Comparison of ENCODE assay signal across 8 mouse cellular contexts in genomic region chr16:37813691-37814382, GRCm38 (mm10). TPM values are rescaled to one million over a fixed set of nuclear protein-coding genes. Genes with fewer than 3 reads are reported as not detected.
A peak's percentile ranks its signal among the peaks of the same experiment; 100 is the strongest.
DNase-seq lines count a peak whose midpoint lies in the region; ATAC-seq and TF ChIP-seq lines count a peak whose summit lies in the region.

No protein-coding gene starts in this region.

- intact Hi-C loops in gastrocnemius, adult 2 months (cut with DNase I): loop anchor here (5.0 kb wide), 2 partner anchors 127 to 133 kb away; no protein-coding TSS in a partner anchor

- no peak for ATAC-seq in limb, embryonic 15.5 days (ENCODE audit: insufficient number of reproducible peaks, low FRiP score, low TSS enrichment, low read depth)
- ATAC-seq in stomach, postnatal 0 days (ENCODE audit: low FRiP score, low TSS enrichment): no peak

- H3K27me3 ChIP-seq in thymus, adult 2 months (ENCODE audit: control insufficient read depth, insufficient read depth, low read length): no peaks in the 10 kb centered on the region
- H3K27me3 ChIP-seq in limb, embryonic 15.5 days: no peaks in the 10 kb centered on the region
- no peaks in the 10 kb centered on the region for H3K27me3 ChIP-seq in stomach, postnatal 0 days (ENCODE audit: control insufficient read depth, insufficient read depth, low read length)

- peak overlapping the region; percentile 75 for H3K27ac ChIP-seq in gastrocnemius, adult 2 months
- no peak overlapping the region for H3K27ac ChIP-seq in thymus, adult 2 months (ENCODE audit: control insufficient read depth, insufficient read depth, low read length)
- H3K27ac ChIP-seq in limb, embryonic 15.5 days: peak overlapping the region; percentile 63
- H3K27ac ChIP-seq in stomach, postnatal 0 days (replicated peaks): peak overlapping the region; percentile 71

- 67% methylated on average over 5 of the region's 5 CpGs for WGBS in thymus, adult 2 months
- WGBS in limb, embryonic 15.5 days: 31% methylated on average over 5 of the region's 5 CpGs
- 23% methylated on average over 5 of the region's 5 CpGs for WGBS in stomach, postnatal 0 days

- H3K9ac ChIP-seq in limb, embryonic 15.5 days: no peak overlapping the region
- no peak overlapping the region; the same call in 1 of the 2 replicates for H3K9ac ChIP-seq in stomach, postnatal 0 days (ENCODE audit: low read length)

- TF ChIP-seq EP300 in stomach, postnatal 0 days (optimal IDR thresholded peaks at IDR 0.05): peak; percentile 46

- peak overlapping the region; percentile 13; the same call in 1 of the 2 replicates for H3K4me3 ChIP-seq in gastrocnemius, adult 2 months
- H3K4me3 ChIP-seq in thymus, adult 2 months (ENCODE audit: control insufficient read depth, insufficient read depth, low read length): no peak overlapping the region
- H3K4me3 ChIP-seq in limb, embryonic 15.5 days: no peak overlapping the region
- no peak overlapping the region for H3K4me3 ChIP-seq in stomach, postnatal 0 days (ENCODE audit: low read depth, low read length)

- DNase-seq in gastrocnemius, adult 2 months: no peak
- no peak for DNase-seq in gastrocnemius, adult 18-20 months (ENCODE audit: low spot score)
- peak; percentile 3 for DNase-seq in thymus, postnatal 0 days (ENCODE audit: low spot score)
- no peak for DNase-seq in thymus, adult 2 months
- DNase-seq in stomach, postnatal 0 days (ENCODE audit: low spot score): no peak
- no peak for DNase-seq in cerebellum, postnatal 4 days (ENCODE audit: low spot score in 2 of 2)
- DNase-seq in ovary, adult 18-20 months (ENCODE audit: low spot score): no peak

- TF ChIP-seq POLR2A in thymus, adult 2 months (IDR thresholded peaks at IDR 0.05; ENCODE audit: control insufficient read depth, extremely low read depth, insufficient read depth, low read length, poor library complexity): no peak

- H3K9me3 ChIP-seq in limb, embryonic 15.5 days: no peaks in the 10 kb centered on the region
- no peaks in the 10 kb centered on the region for H3K9me3 ChIP-seq in stomach, postnatal 0 days (ENCODE audit: control insufficient read depth, low read length)

- H3K4me1 ChIP-seq in thymus, adult 2 months (replicated peaks; ENCODE audit: control insufficient read depth, insufficient read depth, low read length): peaks cover 2% of the 10 kb centered on the region; the same call in 1 of the 2 replicates
- peaks cover 40% of the 10 kb centered on the region for H3K4me1 ChIP-seq in limb, embryonic 15.5 days
- no peaks in the 10 kb centered on the region for H3K4me1 ChIP-seq in stomach, postnatal 0 days (replicated peaks; ENCODE audit: control insufficient read depth, insufficient read depth)

- H3K36me3 ChIP-seq in thymus, adult 2 months (ENCODE audit: control insufficient read depth, insufficient read depth, low read length): no peaks in the 10 kb centered on the region
- H3K36me3 ChIP-seq in limb, embryonic 15.5 days: peaks cover 37% of the 10 kb centered on the region
- H3K36me3 ChIP-seq in stomach, postnatal 0 days (ENCODE audit: control insufficient read depth, insufficient read depth, low read length): peaks cover 8% of the 10 kb centered on the region; the same call in 1 of the 2 replicates

- TF ChIP-seq CTCF in gastrocnemius, adult 2 months (IDR thresholded peaks at IDR 0.05): no peak
- TF ChIP-seq CTCF in thymus, adult 2 months (IDR thresholded peaks at IDR 0.05; ENCODE audit: borderline replicate concordance, control insufficient read depth, extremely low read depth, insufficient read depth, low read length, poor library complexity): no peak
- TF ChIP-seq CTCF in stomach, postnatal 0 days (IDR thresholded peaks at IDR 0.05; ENCODE audit: low read depth): no peak

- no peak overlapping the region for H3K4me2 ChIP-seq in limb, embryonic 15.5 days
- 0 out of 2 replicates have a peak overlapping the region, but pooled peaks have one; percentile 11 for H3K4me2 ChIP-seq in stomach, postnatal 0 days (replicated peaks; ENCODE audit: low read depth)

RNA-seq across cellular contexts. Expression of gene Fstl1, which starts 37.2 kb away (rescaled TPM):
- total RNA-seq in gastrocnemius, adult 2 months (2021): 10 to 100 TPM; 30.2 to 54.1 TPM
- total RNA-seq in gastrocnemius, adult 18-20 months (2021): 10 to 100 TPM; 25.3 to 36.5 TPM
- 59.9 and 70.6 TPM in 2 replicates for polyA plus RNA-seq in thymus, postnatal 0 days (2015; fragmentation: Nextera tagmentation; extraction: Ambion mirVana)
- polyA plus RNA-seq in thymus, adult 2 months (2012; rRNA removed): 9.2 and 9.6 TPM in 2 replicates
- polyA plus RNA-seq in limb, embryonic 15.5 days (2015; fragmentation: Nextera tagmentation; extraction: Ambion mirVana): 835 and 854 TPM in 2 replicates
- 238 and 254 TPM in 2 replicates for polyA plus RNA-seq in stomach, postnatal 0 days (2015; fragmentation: Nextera tagmentation; extraction: Ambion mirVana)

RNA-seq across cellular contexts. Expression of gene Gm36028, which starts 47.1 kb away (rescaled TPM):
- total RNA-seq in gastrocnemius, adult 2 months (2021): not detected
- total RNA-seq in gastrocnemius, adult 18-20 months (2021): not detected
- polyA plus RNA-seq in thymus, postnatal 0 days (2015; fragmentation: Nextera tagmentation; extraction: Ambion mirVana): 0.12 and 0.17 TPM in 2 replicates
- 0.15 TPM in 1 of 2 replicates, not detected in the other for polyA plus RNA-seq in thymus, adult 2 months (2012; rRNA removed)
- polyA plus RNA-seq in limb, embryonic 15.5 days (2015; fragmentation: Nextera tagmentation; extraction: Ambion mirVana): not detected in 2 replicates
- 0.29 and 0.56 TPM in 2 replicates for polyA plus RNA-seq in stomach, postnatal 0 days (2015; fragmentation: Nextera tagmentation; extraction: Ambion mirVana)

RNA-seq across cellular contexts. Expression of gene Lrrc58, which starts 54.4 kb away (rescaled TPM):
- 10 to 100 TPM; 52.3 to 61.3 TPM for total RNA-seq in gastrocnemius, adult 2 months (2021)
- total RNA-seq in gastrocnemius, adult 18-20 months (2021): 10 to 100 TPM; 42.6 to 46.2 TPM
- 31.2 and 34.6 TPM in 2 replicates for polyA plus RNA-seq in thymus, postnatal 0 days (2015; fragmentation: Nextera tagmentation; extraction: Ambion mirVana)
- polyA plus RNA-seq in thymus, adult 2 months (2012; rRNA removed): 15.3 and 22.7 TPM in 2 replicates
- polyA plus RNA-seq in limb, embryonic 15.5 days (2015; fragmentation: Nextera tagmentation; extraction: Ambion mirVana): 48.4 and 53.1 TPM in 2 replicates
- 26.0 and 27.5 TPM in 2 replicates for polyA plus RNA-seq in stomach, postnatal 0 days (2015; fragmentation: Nextera tagmentation; extraction: Ambion mirVana)
